23 mouse cellular contexts compared by ENCODE assay signal in the genomic region with DNA sequence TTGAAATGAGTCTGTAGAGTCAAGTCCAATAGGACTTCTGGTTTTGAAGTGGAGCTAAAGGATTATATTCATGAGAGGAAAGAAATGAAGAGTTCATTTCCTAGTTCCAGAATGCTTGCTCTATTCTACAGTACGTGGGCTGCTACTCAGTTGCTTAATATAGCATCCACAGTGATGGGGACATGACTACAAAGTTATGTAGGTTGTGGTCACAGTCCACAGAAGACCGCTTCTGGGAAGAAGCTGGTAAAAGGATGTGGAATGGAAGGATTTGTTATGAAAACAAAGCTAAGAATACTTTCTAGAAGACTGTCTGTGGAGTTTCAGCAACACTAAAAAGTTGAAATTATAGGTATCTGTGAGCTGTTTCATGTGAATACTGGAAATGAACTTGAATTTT.
DNase-seq lines count a peak whose midpoint lies in the region; ATAC-seq and TF ChIP-seq lines count a peak whose summit lies in the region.
"Had no signal": no experiment of that assay in that cellular context is flagged by ENCODE, and none has a peak within 500 bp of the region (broad histone marks: within the 10 kb centered on the region; RNA-seq: fewer than 3 reads in every experiment).

No protein-coding gene starts in this region.

- peak; percentile 100 for ATAC-seq in frontal cortex, adult (ENCODE audit: low TSS enrichment)
- no peak for ATAC-seq in megakaryocyte progenitor cell, adult 5-6 weeks (replicated peaks; ENCODE audit: poor library complexity)
- ATAC-seq: CD4-positive, CD25-positive, alpha-beta regulatory T cell, adult 4 months; forebrain, embryonic 13.5 days; forebrain, embryonic 15.5 days; forebrain, postnatal 0 days had no signal

- DNase-seq in frontal cortex, postnatal 25 days (ENCODE audit: low spot score in 2 of 2): no peak
- peak; percentile 0 for DNase-seq in right cerebral cortex, adult 18-20 months
- DNase-seq in right cerebral cortex, postnatal 10 days (ENCODE audit: low spot score in 2 of 2): no peak
- no peak for DNase-seq in cerebellum, postnatal 4 days (ENCODE audit: low spot score in 2 of 2)
- DNase-seq: adrenal gland, adult 2 months; adrenal gland, postnatal 10 days; adrenal gland, postnatal 25 days; B cell, adult 2 months; cerebellum, adult 11-12 months; cerebellum, adult 2 months; cerebellum, adult 9-10 months; cerebellum, postnatal 10 days; cerebellum, postnatal 25 days; embryo, embryonic 11 days; forebrain, postnatal 0 days had no signal

- no peak for TF ChIP-seq POLR2A in embryonic fibroblast, embryonic 13.5 days (IDR thresholded peaks at IDR 0.05; ENCODE audit: low read depth, low read length)

- TF ChIP-seq CTCF in embryonic fibroblast, embryonic 13.5 days (IDR thresholded peaks at IDR 0.05; ENCODE audit: borderline replicate concordance, insufficient read depth, low read length): no peak

- peak overlapping the region; percentile 18; the same call in 1 of the 2 replicates for H3K27ac ChIP-seq in embryonic fibroblast, embryonic 13.5 days (ENCODE audit: insufficient read depth, low read length)
- H3K27ac ChIP-seq: embryonic facial prominence, embryonic 13.5 days; embryonic facial prominence, embryonic 15.5 days; forebrain, embryonic 13.5 days; forebrain, embryonic 15.5 days had no signal

- no peak overlapping the region for H3K4me3 ChIP-seq in embryonic fibroblast, embryonic 13.5 days (ENCODE audit: insufficient read depth, low read length)
- H3K4me3 ChIP-seq: embryonic facial prominence, embryonic 13.5 days; embryonic facial prominence, embryonic 15.5 days; forebrain, embryonic 13.5 days; forebrain, embryonic 15.5 days had no signal

- H3K4me1 ChIP-seq in embryonic fibroblast, embryonic 13.5 days (ENCODE audit: control insufficient read depth, insufficient read depth, low read length): peaks cover 2% of the 10 kb centered on the region; the same call in 1 of the 2 replicates
- H3K4me1 ChIP-seq: embryonic facial prominence, embryonic 13.5 days; embryonic facial prominence, embryonic 15.5 days; forebrain, embryonic 13.5 days; forebrain, embryonic 15.5 days had no signal
